Mouse (Mus musculus): ENCODE data around the gene Gas1. TPM values are rescaled to one million over a fixed set of nuclear protein-coding genes. Genes with fewer than 3 reads are reported as not detected.

Gene Gas1
- 236 and 242 TPM in 2 replicates for polyA plus RNA-seq (2015; fragmentation: Nextera tagmentation; extraction: Ambion mirVana)

DNA sequence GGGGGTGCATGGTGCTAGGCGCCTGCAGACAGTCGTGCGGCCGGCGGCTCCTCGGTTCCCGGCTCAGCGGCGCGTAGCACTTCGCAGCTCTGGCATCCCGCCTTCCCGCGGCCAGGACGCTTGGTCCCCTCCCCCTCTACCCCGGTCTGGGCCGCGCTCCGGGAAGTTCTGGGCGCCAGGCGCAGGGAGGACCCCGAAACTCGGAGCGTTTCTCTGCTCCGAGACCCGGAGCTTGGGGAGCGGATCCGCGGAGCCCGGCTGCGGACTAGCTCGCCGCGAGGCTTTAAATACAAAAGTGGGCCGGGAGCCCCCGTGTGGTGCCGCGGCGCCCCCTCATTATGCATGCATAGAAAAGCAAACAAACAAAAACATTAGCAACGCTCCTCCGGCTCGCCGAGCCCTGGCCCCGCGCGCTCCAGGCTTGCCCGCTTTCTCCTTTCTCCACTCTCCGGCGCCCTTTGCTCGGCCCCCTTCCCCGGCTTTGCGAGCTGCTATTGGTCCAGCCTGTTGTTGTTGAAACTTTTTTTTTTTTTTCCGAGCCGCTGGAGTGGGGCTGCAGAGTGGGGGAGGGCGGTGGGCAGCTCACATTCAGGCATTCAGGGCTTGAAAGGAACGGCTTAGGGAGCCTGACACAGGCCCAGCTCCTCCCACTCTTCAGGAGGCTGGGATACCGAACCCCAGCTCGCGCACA lies at the start of gene Gas1:
Gene Gas1 (minus strand): TSS at position 260 of the 691 bp plus-strand sequence.
- under 1% methylated on average over 59 of the region's 59 CpGs for WGBS

DNA sequence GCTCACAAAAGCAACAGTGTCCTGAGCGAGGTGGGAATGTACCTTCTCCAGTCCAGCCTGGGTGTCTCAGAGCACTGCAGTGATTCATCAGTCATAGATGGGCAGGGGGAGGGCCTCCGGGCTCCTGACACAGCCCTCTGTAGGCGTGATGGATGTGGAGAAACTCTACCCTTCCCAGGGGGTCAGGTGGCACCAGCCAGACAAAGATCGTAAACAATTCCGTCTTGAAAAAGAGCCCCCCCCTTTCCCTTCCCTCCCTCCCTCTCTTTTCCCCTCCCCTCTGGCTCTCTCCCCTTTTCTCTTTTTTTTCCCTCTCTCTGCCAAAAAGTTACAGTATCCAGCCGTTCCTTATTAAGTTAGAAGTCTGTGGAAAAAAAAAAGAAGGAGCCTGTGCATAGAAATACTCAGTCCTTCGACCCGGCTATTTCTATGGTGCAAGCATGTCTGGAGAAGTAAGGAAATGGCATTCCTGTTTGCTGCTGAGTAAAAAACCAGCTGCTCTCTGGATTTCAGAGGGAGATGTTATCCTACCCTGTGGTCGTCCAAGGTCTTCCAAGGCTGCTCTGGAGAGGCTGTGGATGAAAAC lies 49.2 kb upstream of the Gas1 start:
- ATAC-seq (ENCODE audit: insufficient number of reproducible peaks, low FRiP score, low TSS enrichment, low read depth): peak; percentile 82
- H3K4me2 ChIP-seq (replicated peaks): peak overlapping the region; percentile 24; the same call in 1 of the 2 replicates
- H3K4me3 ChIP-seq (replicated peaks): no peak overlapping the region
- no peaks in the 10 kb centered on the region for H3K9me3 ChIP-seq (replicated peaks)
- H3K27me3 ChIP-seq: no peaks in the 10 kb centered on the region
- H3K27ac ChIP-seq (replicated peaks): peak overlapping the region; percentile 94
- no peaks in the 10 kb centered on the region for H3K36me3 ChIP-seq
- peaks cover 45% of the 10 kb centered on the region for H3K4me1 ChIP-seq
- H3K9ac ChIP-seq: no peak overlapping the region
- 4% methylated on average over 9 of the region's 9 CpGs for WGBS

More for the DNA sequence above, at the start of gene Gas1:
- Histone ChIP-seq H3K9ac (peak within 1 kb of the TSS; percentile 94), H3K36me3 (no peaks in the 10 kb centered on the region), H3K9me3 (replicated peaks) (no peaks in the 10 kb centered on the region), H3K4me2 (replicated peaks) (peak within 1 kb of the TSS; percentile 59), H3K27ac (replicated peaks) (peak within 1 kb of the TSS; percentile 100), H3K27me3 (no peaks in the 10 kb centered on the region), H3K4me1 (peaks cover 26% of the 10 kb centered on the region), H3K4me3 (replicated peaks) (peak within 1 kb of the TSS; percentile 84)
- ATAC-seq (ENCODE audit: insufficient number of reproducible peaks, low FRiP score, low TSS enrichment, low read depth): peak; percentile 94

GRCm38 (mm10) chr13:60225736-60226135 lies 48.6 kb upstream of the Gas1 start:
- Histone ChIP-seq H3K27ac (replicated peaks) (peak overlapping the region; percentile 94), H3K9me3 (replicated peaks) (no peaks in the 10 kb centered on the region), H3K36me3 (no peaks in the 10 kb centered on the region), H3K9ac (no peak overlapping the region), H3K4me2 (replicated peaks) (peak overlapping the region; percentile 24; the same call in 1 of the 2 replicates), H3K4me1 (peaks cover 44% of the 10 kb centered on the region), H3K4me3 (replicated peaks) (no peak overlapping the region), H3K27me3 (no peaks in the 10 kb centered on the region)
- ATAC-seq (ENCODE audit: insufficient number of reproducible peaks, low FRiP score, low TSS enrichment, low read depth): no peak
- 47% methylated on average over 1 of the region's 1 CpGs for WGBS

DNA sequence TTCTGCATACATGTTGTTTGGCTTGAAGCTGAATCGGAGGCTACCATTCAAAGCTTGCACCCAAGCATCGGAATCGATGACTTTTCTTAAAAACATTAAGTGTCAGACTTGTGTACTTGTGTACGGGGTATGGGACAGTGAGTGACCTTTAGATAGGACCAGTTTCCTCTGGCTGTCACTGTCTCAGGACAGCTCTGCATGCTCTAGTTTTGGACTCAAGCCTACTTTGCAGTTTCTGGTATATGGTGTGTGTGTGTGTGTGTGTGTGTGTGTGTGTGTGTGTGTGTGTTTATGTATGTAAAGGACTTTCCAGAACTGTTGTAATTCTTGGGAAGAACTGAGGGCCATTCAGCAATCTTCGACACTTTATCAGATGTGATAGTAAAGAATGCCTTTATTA lies 48.1 kb upstream of the Gas1 start:
- H3K27me3 ChIP-seq: no peaks in the 10 kb centered on the region
- no peak for ATAC-seq (ENCODE audit: insufficient number of reproducible peaks, low FRiP score, low TSS enrichment, low read depth)
- WGBS: 88% methylated on average over 5 of the region's 5 CpGs

GRCm38 (mm10) chr13:60223797-60224196 lies 46.6 kb upstream of the Gas1 start:
- Histone ChIP-seq H3K27me3 (no peaks in the 10 kb centered on the region), H3K4me2 (replicated peaks) (no peak overlapping the region), H3K27ac (replicated peaks) (no peak overlapping the region), H3K4me3 (replicated peaks) (no peak overlapping the region), H3K4me1 (peaks cover 39% of the 10 kb centered on the region), H3K9me3 (replicated peaks) (no peaks in the 10 kb centered on the region), H3K36me3 (no peaks in the 10 kb centered on the region), H3K9ac (no peak overlapping the region)
- WGBS: 64% methylated on average over 2 of the region's 2 CpGs
- no peak for ATAC-seq (ENCODE audit: insufficient number of reproducible peaks, low FRiP score, low TSS enrichment, low read depth)

More for the DNA sequence above, 48.1 kb upstream of the Gas1 start:
- Histone ChIP-seq H3K27ac (replicated peaks) (peak overlapping the region; percentile 94), H3K4me1 (peaks cover 44% of the 10 kb centered on the region), H3K4me2 (replicated peaks) (no peak overlapping the region), H3K36me3 (no peaks in the 10 kb centered on the region), H3K4me3 (replicated peaks) (no peak overlapping the region), H3K9ac (no peak overlapping the region), H3K9me3 (replicated peaks) (no peaks in the 10 kb centered on the region)

DNA sequence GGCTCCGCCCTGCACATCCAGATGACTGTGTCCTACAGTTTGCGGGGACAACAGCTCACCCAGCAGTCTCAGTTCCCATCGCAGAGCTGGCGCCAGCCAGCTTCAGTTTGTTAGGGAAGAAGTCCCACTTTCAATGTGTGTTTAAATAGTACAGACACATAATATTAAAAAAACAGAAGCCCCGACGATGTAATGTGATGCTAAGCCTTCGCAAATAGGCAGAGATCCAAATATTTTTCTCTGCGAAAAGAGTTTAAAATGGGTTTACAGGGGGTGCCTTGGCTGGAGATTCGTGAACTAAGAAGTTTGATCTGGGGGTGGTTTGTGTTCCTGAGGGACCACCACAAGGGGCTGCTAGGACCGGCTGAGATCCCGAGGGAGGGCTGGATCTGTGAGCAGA lies 45.2 kb upstream of the Gas1 start:
- Histone ChIP-seq H3K9me3 (replicated peaks) (no peaks in the 10 kb centered on the region), H3K27me3 (no peaks in the 10 kb centered on the region), H3K36me3 (no peaks in the 10 kb centered on the region), H3K4me3 (replicated peaks) (no peak overlapping the region), H3K4me2 (replicated peaks) (0 out of 2 replicates have a peak overlapping the region, but pooled peaks have one; percentile 2), H3K9ac (no peak overlapping the region), H3K4me1 (peaks cover 29% of the 10 kb centered on the region), H3K27ac (replicated peaks) (peak overlapping the region; percentile 66)
- WGBS: 46% methylated on average over 11 of the region's 11 CpGs
- ATAC-seq (ENCODE audit: insufficient number of reproducible peaks, low FRiP score, low TSS enrichment, low read depth): no peak

DNA sequence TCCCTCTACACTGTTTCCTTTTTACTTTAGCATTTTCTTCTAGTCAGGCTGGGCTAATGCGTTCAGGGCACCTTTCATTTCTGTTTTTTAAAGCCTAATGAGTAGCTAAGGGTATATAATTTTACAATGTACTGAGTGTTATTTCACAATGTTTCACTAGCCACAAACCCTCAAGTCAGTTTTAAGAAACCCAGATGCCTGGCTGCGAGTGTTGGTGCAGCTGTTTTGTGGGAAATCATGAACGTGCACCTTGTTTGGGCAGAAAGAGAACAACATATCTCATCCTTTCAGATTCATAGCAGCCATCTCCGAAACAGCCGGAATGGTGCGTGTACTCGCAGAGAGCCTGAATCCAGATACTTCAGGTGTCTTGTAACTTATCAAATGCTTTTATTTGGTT lies 36.7 kb upstream of the Gas1 start:
- no peak overlapping the region for H3K4me3 ChIP-seq (replicated peaks)

DNA sequence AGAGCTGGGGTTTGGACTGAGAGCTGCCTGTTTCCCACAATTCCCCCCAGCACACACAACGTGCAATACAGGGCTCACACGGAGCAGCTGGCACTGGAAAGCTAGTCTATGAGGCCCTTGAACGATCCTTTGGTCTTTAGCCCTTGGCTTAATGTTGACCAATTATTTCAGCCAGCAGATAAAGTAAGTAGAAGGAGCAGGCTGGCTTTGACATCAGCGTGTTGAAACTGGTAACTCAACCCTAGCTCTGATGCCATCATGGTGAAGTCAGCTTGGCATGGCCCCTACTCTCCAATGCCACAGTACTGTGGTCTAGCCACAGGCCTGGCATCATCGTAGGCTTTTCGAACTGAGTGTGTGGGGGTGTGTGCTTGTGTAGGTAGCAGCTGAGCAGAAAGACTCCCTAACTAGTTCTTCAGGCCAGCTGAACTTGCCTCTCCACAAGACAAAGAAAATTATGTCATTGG lies 30.0 kb upstream of the Gas1 start:
- Histone ChIP-seq H3K36me3 (no peaks in the 10 kb centered on the region), H3K27ac (replicated peaks) (no peak overlapping the region), H3K4me1 (no peaks in the 10 kb centered on the region), H3K9me3 (replicated peaks) (no peaks in the 10 kb centered on the region), H3K27me3 (no peaks in the 10 kb centered on the region), H3K4me2 (replicated peaks) (no peak overlapping the region), H3K4me3 (replicated peaks) (no peak overlapping the region), H3K9ac (no peak overlapping the region)
- 77% methylated on average over 6 of the region's 6 CpGs for WGBS
- no peak for ATAC-seq (ENCODE audit: insufficient number of reproducible peaks, low FRiP score, low TSS enrichment, low read depth)

More for the DNA sequence above, 36.7 kb upstream of the Gas1 start:
- Histone ChIP-seq H3K4me1 (no peaks in the 10 kb centered on the region), H3K36me3 (no peaks in the 10 kb centered on the region), H3K27me3 (no peaks in the 10 kb centered on the region), H3K9me3 (replicated peaks) (no peaks in the 10 kb centered on the region), H3K27ac (replicated peaks) (no peak overlapping the region), H3K4me2 (replicated peaks) (no peak overlapping the region), H3K9ac (no peak overlapping the region)
- no peak for ATAC-seq (ENCODE audit: insufficient number of reproducible peaks, low FRiP score, low TSS enrichment, low read depth)
- 76% methylated on average over 7 of the region's 7 CpGs for WGBS

DNA sequence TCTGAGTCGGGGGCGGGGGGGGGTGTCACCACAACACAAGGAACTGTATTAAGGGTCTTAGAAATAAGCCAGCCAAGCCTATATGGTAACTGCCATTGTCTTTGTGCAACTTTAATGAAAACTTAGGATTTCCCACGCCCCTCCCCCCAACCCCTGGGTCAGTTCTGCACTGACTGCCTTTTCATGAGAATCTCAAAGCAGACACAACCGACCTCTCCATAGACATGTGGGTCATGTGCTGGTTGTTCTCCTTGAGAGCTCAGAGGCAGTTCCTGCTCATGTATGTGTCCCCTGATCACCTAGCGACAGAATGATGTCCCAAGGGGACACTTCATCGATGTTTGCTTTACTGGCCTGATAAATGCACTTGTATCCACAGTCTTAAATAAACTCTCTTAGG lies 27.6 kb upstream of the Gas1 start:
- Histone ChIP-seq H3K4me3 (replicated peaks) (no peak overlapping the region), H3K4me1 (no peaks in the 10 kb centered on the region), H3K9ac (no peak overlapping the region), H3K27ac (replicated peaks) (no peak overlapping the region), H3K27me3 (no peaks in the 10 kb centered on the region), H3K9me3 (replicated peaks) (no peaks in the 10 kb centered on the region), H3K4me2 (replicated peaks) (no peak overlapping the region), H3K36me3 (no peaks in the 10 kb centered on the region)
- 97% methylated on average over 6 of the region's 6 CpGs for WGBS
- no peak for ATAC-seq (ENCODE audit: insufficient number of reproducible peaks, low FRiP score, low TSS enrichment, low read depth)

DNA sequence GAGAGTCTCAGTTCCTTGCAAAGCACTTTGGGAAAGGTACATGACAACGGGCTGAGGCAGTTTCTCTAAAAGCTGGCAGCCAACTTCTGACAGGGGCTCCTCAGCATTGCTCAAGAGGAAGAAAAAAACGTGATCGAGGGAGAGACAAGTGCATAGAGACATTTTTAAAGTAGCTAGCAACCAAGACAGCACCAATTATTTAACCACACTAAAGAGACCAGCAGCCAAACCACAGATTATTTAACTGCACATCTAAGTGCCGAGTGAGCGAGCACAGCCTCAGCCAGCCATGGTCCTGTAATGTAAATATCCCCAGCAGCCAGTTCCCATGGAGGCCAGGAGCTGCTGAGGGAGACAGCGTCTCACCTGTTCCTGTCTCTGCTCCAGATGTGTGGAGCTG lies 16.1 kb upstream of the Gas1 start:
- ATAC-seq (ENCODE audit: insufficient number of reproducible peaks, low FRiP score, low TSS enrichment, low read depth): peak; percentile 47; the same call in 1 of the 2 replicates

GRCm38 (mm10) chr13:60189923-60190322 lies 12.8 kb upstream of the Gas1 start:
- Histone ChIP-seq H3K4me3 (replicated peaks) (no peak overlapping the region), H3K4me2 (replicated peaks) (no peak overlapping the region), H3K9ac (no peak overlapping the region), H3K27ac (replicated peaks) (no peak overlapping the region), H3K9me3 (replicated peaks) (no peaks in the 10 kb centered on the region), H3K27me3 (no peaks in the 10 kb centered on the region), H3K36me3 (no peaks in the 10 kb centered on the region), H3K4me1 (peaks cover 8% of the 10 kb centered on the region)
- 64% methylated on average over 10 of the region's 10 CpGs for WGBS
- ATAC-seq (ENCODE audit: insufficient number of reproducible peaks, low FRiP score, low TSS enrichment, low read depth): no peak

More for the DNA sequence above, 16.1 kb upstream of the Gas1 start:
- H3K9ac ChIP-seq: no peak overlapping the region
- no peaks in the 10 kb centered on the region for H3K27me3 ChIP-seq
- peak overlapping the region; percentile 22; the same call in 1 of the 2 replicates for H3K27ac ChIP-seq (replicated peaks)
- peak overlapping the region; percentile 25; the same call in 1 of the 2 replicates for H3K4me2 ChIP-seq (replicated peaks)
- no peak overlapping the region for H3K4me3 ChIP-seq (replicated peaks)
- WGBS: 8% methylated on average over 6 of the region's 6 CpGs
- H3K4me1 ChIP-seq: peaks cover 8% of the 10 kb centered on the region
- no peaks in the 10 kb centered on the region for H3K36me3 ChIP-seq
- no peaks in the 10 kb centered on the region for H3K9me3 ChIP-seq (replicated peaks)

Data from embryonic facial prominence, embryonic 15.5 days (tissue).